In the genomic region with DNA sequence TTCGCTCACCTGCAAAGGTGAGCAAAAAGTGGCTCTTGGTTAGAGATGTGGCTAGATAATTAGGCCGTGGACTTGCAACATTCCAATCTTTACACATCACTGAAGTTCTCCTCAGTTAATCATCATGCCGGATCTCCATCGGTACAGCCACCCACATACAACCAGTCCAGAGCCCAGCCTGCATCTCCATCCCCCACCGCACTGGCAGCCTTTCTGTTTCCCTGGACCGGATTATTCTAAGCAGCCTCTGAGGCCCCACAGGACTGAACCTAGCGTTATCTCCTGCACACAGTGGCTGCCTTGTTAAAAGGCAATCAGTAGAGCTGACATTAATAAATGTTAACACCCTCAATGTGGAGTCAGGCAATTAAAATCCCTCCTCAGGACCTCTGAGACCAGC, we compare ENCODE assay signal across 18 mouse cellular contexts.
DNase-seq lines count a peak whose midpoint lies in the region; ATAC-seq and TF ChIP-seq lines count a peak whose summit lies in the region.
"Had no signal": no experiment of that assay in that cellular context is flagged by ENCODE, and none has a peak within 500 bp of the region (broad histone marks: within the 10 kb centered on the region; RNA-seq: fewer than 3 reads in every experiment).

No protein-coding gene starts in this region.

- 80% methylated on average over 7 of the region's 7 CpGs for WGBS in hindbrain, embryonic 11.5 days
- 85% methylated on average over 7 of the region's 7 CpGs for WGBS in hindbrain, embryonic 10.5 days
- 46% methylated on average over 7 of the region's 7 CpGs for WGBS in midbrain, embryonic 12.5 days
- 72% methylated on average over 7 of the region's 7 CpGs for WGBS in lung, postnatal 0 days

- no peak for TF ChIP-seq EP300 in lung, postnatal 0 days (IDR thresholded peaks at IDR 0.05)

- H3K9ac ChIP-seq in hindbrain, embryonic 11.5 days (ENCODE audit: low read depth, low read length) = no peak overlapping the region
- H3K9ac ChIP-seq in midbrain, embryonic 12.5 days (replicated peaks) = no peak overlapping the region
- H3K9ac ChIP-seq in lung, postnatal 0 days (replicated peaks; ENCODE audit: low read depth) = no peak overlapping the region
- H3K9ac ChIP-seq: embryonic facial prominence, embryonic 12.5 days; forebrain, embryonic 15.5 days; limb, embryonic 13.5 days; neural tube, embryonic 12.5 days had no signal

- no peaks in the 10 kb centered on the region for H3K9me3 ChIP-seq in hindbrain, embryonic 11.5 days (ENCODE audit: control insufficient read depth, low read length)
- H3K9me3 ChIP-seq in hindbrain, embryonic 10.5 days = no peaks in the 10 kb centered on the region
- no peaks in the 10 kb centered on the region for H3K9me3 ChIP-seq in midbrain, embryonic 12.5 days
- H3K9me3 ChIP-seq in lung, postnatal 0 days (ENCODE audit: low read length) = no peaks in the 10 kb centered on the region
- H3K9me3 ChIP-seq: embryonic facial prominence, embryonic 12.5 days; forebrain, embryonic 15.5 days; limb, embryonic 13.5 days; neural tube, embryonic 12.5 days had no signal

- no peak overlapping the region for H3K27ac ChIP-seq in hindbrain, embryonic 11.5 days (ENCODE audit: low read depth, low read length)
- H3K27ac ChIP-seq in hindbrain, embryonic 10.5 days = no peak overlapping the region
- H3K27ac ChIP-seq in midbrain, embryonic 12.5 days (replicated peaks) = peak overlapping the region; percentile 75
- no peak overlapping the region for H3K27ac ChIP-seq in lung, postnatal 0 days (ENCODE audit: low read length)
- H3K27ac ChIP-seq: embryonic facial prominence, embryonic 12.5 days; forebrain, embryonic 15.5 days; limb, embryonic 13.5 days; neural tube, embryonic 12.5 days; stomach, postnatal 0 days had no signal

- no peak overlapping the region for H3K4me3 ChIP-seq in hindbrain, embryonic 11.5 days (ENCODE audit: low read depth, low read length)
- no peak overlapping the region for H3K4me3 ChIP-seq in hindbrain, embryonic 10.5 days
- no peak overlapping the region for H3K4me3 ChIP-seq in midbrain, embryonic 12.5 days
- no peak overlapping the region for H3K4me3 ChIP-seq in lung, postnatal 0 days (ENCODE audit: low read depth, low read length)
- H3K4me3 ChIP-seq: embryonic facial prominence, embryonic 12.5 days; forebrain, embryonic 15.5 days; limb, embryonic 13.5 days; neural tube, embryonic 12.5 days had no signal

- H3K27me3 ChIP-seq in hindbrain, embryonic 11.5 days (ENCODE audit: control insufficient read depth, insufficient read depth, low read length) = no peaks in the 10 kb centered on the region
- H3K27me3 ChIP-seq in hindbrain, embryonic 10.5 days (ENCODE audit: insufficient read depth, poor library complexity, severe bottlenecking) = no peaks in the 10 kb centered on the region
- no peaks in the 10 kb centered on the region for H3K27me3 ChIP-seq in midbrain, embryonic 12.5 days
- no peaks in the 10 kb centered on the region for H3K27me3 ChIP-seq in lung, postnatal 0 days (replicated peaks; ENCODE audit: insufficient read depth, low read length)
- H3K27me3 ChIP-seq: embryonic facial prominence, embryonic 12.5 days; forebrain, embryonic 15.5 days; limb, embryonic 13.5 days; neural tube, embryonic 12.5 days had no signal

- peak; percentile 17 for DNase-seq in hindbrain, embryonic 11.5 days (ENCODE audit: low spot score)
- DNase-seq in hindbrain, embryonic 10.5 days (ENCODE audit: low spot score) = no peak
- peak; percentile 24 to 29 for DNase-seq in right cerebral cortex, postnatal 36 days (ENCODE audit: low spot score in 2 of 2)
- DNase-seq in right cerebral cortex, postnatal 14 days = no peak
- no peak for DNase-seq in liver
- DNase-seq in adrenal gland, postnatal 10 days = no peak
- no peak for DNase-seq in lung, postnatal 0 days (ENCODE audit: low spot score)
- DNase-seq: cerebellum, postnatal 25 days; heart, postnatal 14 days; kidney, adult 18-20 months; lung, adult 2 months had no signal

- H3K4me1 ChIP-seq in hindbrain, embryonic 11.5 days (replicated peaks; ENCODE audit: control insufficient read depth, insufficient read depth, low read length) = no peaks in the 10 kb centered on the region
- H3K4me1 ChIP-seq in hindbrain, embryonic 10.5 days (replicated peaks) = peaks cover 7% of the 10 kb centered on the region; the same call in 1 of the 2 replicates
- H3K4me1 ChIP-seq in midbrain, embryonic 12.5 days = peaks cover 17% of the 10 kb centered on the region
- no peaks in the 10 kb centered on the region for H3K4me1 ChIP-seq in lung, postnatal 0 days (ENCODE audit: insufficient read depth, low read depth, low read length)
- H3K4me1 ChIP-seq: embryonic facial prominence, embryonic 12.5 days; forebrain, embryonic 15.5 days; neural tube, embryonic 12.5 days had no signal

- no peaks in the 10 kb centered on the region for H3K36me3 ChIP-seq in hindbrain, embryonic 11.5 days (ENCODE audit: control insufficient read depth, insufficient read depth, low read length)
- H3K36me3 ChIP-seq in hindbrain, embryonic 10.5 days = no peaks in the 10 kb centered on the region
- no peaks in the 10 kb centered on the region for H3K36me3 ChIP-seq in midbrain, embryonic 12.5 days
- no peaks in the 10 kb centered on the region for H3K36me3 ChIP-seq in lung, postnatal 0 days (ENCODE audit: insufficient read depth, low read length)
- H3K36me3 ChIP-seq: embryonic facial prominence, embryonic 12.5 days; forebrain, embryonic 15.5 days; limb, embryonic 13.5 days; neural tube, embryonic 12.5 days had no signal

- ATAC-seq in hindbrain, embryonic 11.5 days (ENCODE audit: low FRiP score) = no peak
- ATAC-seq in midbrain, embryonic 12.5 days (ENCODE audit: low FRiP score, low read depth) = peak; percentile 87
- no peak for ATAC-seq in lung, postnatal 0 days
- ATAC-seq: CD4-positive, CD25-positive, alpha-beta regulatory T cell, adult 4 months; forebrain, embryonic 15.5 days had no signal

- TF ChIP-seq CTCF in lung, postnatal 0 days (IDR thresholded peaks at IDR 0.05) = no peak

- H3K4me2 ChIP-seq in hindbrain, embryonic 11.5 days (replicated peaks; ENCODE audit: low read depth, low read length) = no peak overlapping the region
- no peak overlapping the region for H3K4me2 ChIP-seq in midbrain, embryonic 12.5 days (replicated peaks)
- H3K4me2 ChIP-seq in lung, postnatal 0 days (replicated peaks; ENCODE audit: low read depth, low read length) = no peak overlapping the region
- H3K4me2 ChIP-seq: embryonic facial prominence, embryonic 12.5 days; forebrain, embryonic 15.5 days; limb, embryonic 13.5 days; neural tube, embryonic 12.5 days had no signal

Comparison
In these comparisons a context has a peak if more than half of its experiments do, and no peak if none do; other contexts are left out.
1. DNase-seq: peak in hindbrain, embryonic 11.5 days (single experiment) and right cerebral cortex, postnatal 36 days (2 of 2); none in hindbrain, embryonic 10.5 days (single experiment), right cerebral cortex, postnatal 14 days (single experiment), liver (single experiment), adrenal gland, postnatal 10 days (single experiment) and lung, postnatal 0 days (single experiment).